7 mouse cellular contexts compared by ENCODE assay signal in the genomic region with DNA sequence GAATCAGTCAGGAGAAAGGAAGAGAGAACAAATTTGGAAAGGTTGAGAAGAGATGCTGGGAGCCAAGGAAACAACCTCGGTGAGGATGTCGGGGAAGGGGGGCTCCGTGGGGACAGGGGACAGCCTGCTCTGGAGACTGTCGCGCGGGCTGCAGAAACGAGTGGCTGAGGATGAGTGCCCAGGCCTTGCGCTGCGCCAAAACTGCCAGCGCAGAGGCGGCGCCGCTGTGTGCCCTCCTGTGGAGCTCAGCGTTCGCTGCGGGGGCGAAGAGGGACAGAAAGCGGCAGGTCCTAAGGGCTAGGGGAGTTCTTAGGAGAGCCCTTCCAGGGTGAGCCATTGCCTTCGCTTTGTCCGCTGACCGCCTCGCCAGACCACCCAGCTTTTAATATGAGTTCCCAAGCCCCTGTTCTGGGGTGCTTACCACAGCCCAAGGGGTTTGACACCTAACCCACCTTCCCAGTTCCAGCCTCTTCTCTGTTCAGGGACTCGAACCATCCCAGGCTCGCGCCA. TPM values are rescaled to one million over a fixed set of nuclear protein-coding genes. Genes with fewer than 3 reads are reported as not detected.
A peak's percentile ranks its signal among the peaks of the same experiment; 100 is the strongest.
DNase-seq lines count a peak whose midpoint lies in the region; ATAC-seq lines count a peak whose summit lies in the region.

No protein-coding gene starts in this region.

- WGBS in lung, embryonic 15.5 days, result under 1% methylated on average over 25 of the region's 25 CpGs
- under 1% methylated on average over 25 of the region's 25 CpGs for WGBS in limb, embryonic 11.5 days

- H3K9me3 ChIP-seq in lung, embryonic 15.5 days, result no peaks in the 10 kb centered on the region
- H3K9me3 ChIP-seq in limb, embryonic 11.5 days (ENCODE audit: control insufficient read depth, low read length), result no peaks in the 10 kb centered on the region

- peak overlapping the region; percentile 45 for H3K4me3 ChIP-seq in lung, embryonic 15.5 days
- H3K4me3 ChIP-seq in brown adipose tissue, adult 24 weeks (ENCODE audit: insufficient read depth, low read depth, low read length), result peak overlapping the region; percentile 25; the same call in 1 of the 2 replicates
- H3K4me3 ChIP-seq in limb, embryonic 11.5 days (ENCODE audit: low read depth, low read length), result peak overlapping the region; percentile 50

- H3K27ac ChIP-seq in lung, embryonic 15.5 days, result no peak overlapping the region
- no peak overlapping the region for H3K27ac ChIP-seq in brown adipose tissue, adult 24 weeks (replicated peaks; ENCODE audit: low read depth, low read length)
- H3K27ac ChIP-seq in limb, embryonic 11.5 days (replicated peaks; ENCODE audit: low read depth, low read length), result no peak overlapping the region

- peaks cover 17% of the 10 kb centered on the region for H3K4me1 ChIP-seq in lung, embryonic 15.5 days
- 0 out of 2 replicates have a peak, but pooled peaks cover 2% of the 10 kb centered on the region for H3K4me1 ChIP-seq in brown adipose tissue, adult 24 weeks (ENCODE audit: control insufficient read depth, insufficient read depth, insufficient read length, low read length)
- H3K4me1 ChIP-seq in limb, embryonic 11.5 days (ENCODE audit: control insufficient read depth, insufficient read depth, low read length), result no peaks in the 10 kb centered on the region

- peak overlapping the region; percentile 82 for H3K4me2 ChIP-seq in lung, embryonic 15.5 days
- H3K4me2 ChIP-seq in limb, embryonic 11.5 days (ENCODE audit: low read depth, severe bottlenecking), result peak overlapping the region; percentile 98

- no peak for DNase-seq in lung, postnatal 10 days
- peak; percentile 35 to 36 for DNase-seq in frontal cortex, postnatal 25 days (ENCODE audit: low spot score in 2 of 2)
- peak; percentile 26 for DNase-seq in limb, embryonic 11.5 days (ENCODE audit: low spot score)
- DNase-seq in retina, postnatal 1 day, result peak; percentile 24
- DNase-seq in gastrocnemius, postnatal 4 days (ENCODE audit: low spot score in 2 of 2), result no peak

- 0 out of 2 replicates have a peak, but pooled peaks have one; percentile 2 for ATAC-seq in lung, embryonic 15.5 days (ENCODE audit: borderline replicate concordance, extremely low read depth, low FRiP score, low TSS enrichment)
- no peak; the same call in 1 of the 2 replicates for ATAC-seq in limb, embryonic 11.5 days (ENCODE audit: insufficient number of reproducible peaks, low FRiP score, low TSS enrichment, low read depth)

- H3K9ac ChIP-seq in lung, embryonic 15.5 days, result no peak overlapping the region
- H3K9ac ChIP-seq in limb, embryonic 11.5 days (ENCODE audit: low read length), result no peak overlapping the region

- H3K27me3 ChIP-seq in lung, embryonic 15.5 days, result peaks cover 76% of the 10 kb centered on the region
- H3K27me3 ChIP-seq in limb, embryonic 11.5 days (ENCODE audit: control insufficient read depth, insufficient read depth, low read length), result peaks cover 62% of the 10 kb centered on the region

- H3K36me3 ChIP-seq in lung, embryonic 15.5 days, result no peaks in the 10 kb centered on the region
- no peaks in the 10 kb centered on the region for H3K36me3 ChIP-seq in limb, embryonic 11.5 days (ENCODE audit: control insufficient read depth, insufficient read depth, low read length)

RNA-seq across cellular contexts. Expression of a gene that starts 0.8 kb away (rescaled TPM):
- polyA plus RNA-seq in lung, embryonic 15.5 days (2015; fragmentation: Nextera tagmentation; extraction: Ambion mirVana), result 2.5 and 2.9 TPM in 2 replicates
- polyA plus RNA-seq in brown adipose tissue, adult 24 weeks (2012; ENCODE audit: insufficient read depth, insufficient read length, missing spikeins), result 0.24 TPM in 1 of 2 replicates, not detected in the other
- polyA plus RNA-seq in limb, embryonic 11.5 days (2014; fragmentation: Nextera tagmentation; extraction: Ambion mirVana), result 0.18 and 0.20 TPM in 2 replicates
- total RNA-seq in gastrocnemius, postnatal 4 days (2021), result under 1 TPM; 0.34 to 0.52 TPM

Comparison
In these comparisons a context has a peak if more than half of its experiments do, and no peak if none do; other contexts are left out.
1. DNase-seq: peak in frontal cortex, postnatal 25 days (2 of 2), limb, embryonic 11.5 days (single experiment) and retina, postnatal 1 day (single experiment); none in lung, postnatal 10 days (single experiment) and gastrocnemius, postnatal 4 days (0 of 2).
2. Peak in every context shown above with its lines, with median percentiles within 50 percentile points of each other: H3K4me3 ChIP-seq.